Mouse (Mus musculus): ENCODE results near the gene 9330159F19Rik. TPM values are rescaled to one million over a fixed set of nuclear protein-coding genes. Genes with fewer than 3 reads are reported as not detected.

9330159F19Rik gene
- total RNA-seq (2021) = 10 to 100 TPM; 49.3 to 52.6 TPM
- long read RNA-seq, experiment 1, full-length matches to known transcripts = 3 of 14 reads
- long read RNA-seq, experiment 1, partial matches to known transcripts = 2 of 14 reads
- long read RNA-seq, experiment 1, other reads (novel, unspliced or antisense) = 9 of 14 reads
- long read RNA-seq, experiment 2, full-length matches to known transcripts = 10 of 19 reads
- long read RNA-seq, experiment 2, partial matches to known transcripts = 4 of 19 reads
- long read RNA-seq, experiment 2, other reads (novel, unspliced or antisense) = 5 of 19 reads

- DNase-seq = peak; percentile 29 to 30
- intact Hi-C loops (cut with DNase I) = no loop called here
Observed at GRCm38 (mm10) chr10:29211453-29211852, at the start of gene 9330159F19Rik. Gene 9330159F19Rik, plus strand, starts transcription at chr10:29211606.

GRCm38 (mm10) chr10:29161664-29162063 is 49.7 kb upstream of the 9330159F19Rik start:
- intact Hi-C loops (cut with DNase I) = no loop called here
- no peak for DNase-seq

- no peak for DNase-seq
- intact Hi-C loops (cut with DNase I) = no loop called here
Observed at GRCm38 (mm10) chr10:29173778-29174177, 37.6 kb upstream of the 9330159F19Rik start.

- intact Hi-C loops (cut with DNase I) = no loop called here
- DNase-seq = no peak
Observed at GRCm38 (mm10) chr10:29175656-29176055, 35.8 kb upstream of the 9330159F19Rik start.

- intact Hi-C loops (cut with DNase I) = no loop called here
- no peak for DNase-seq
Observed at GRCm38 (mm10) chr10:29176881-29177280, 34.5 kb upstream of the 9330159F19Rik start.

- no peak for DNase-seq
- intact Hi-C loops (cut with DNase I) = no loop called here
Observed at GRCm38 (mm10) chr10:29178003-29178402, 33.4 kb upstream of the 9330159F19Rik start.

- no peak for DNase-seq
- intact Hi-C loops (cut with DNase I) = no loop called here
Observed at GRCm38 (mm10) chr10:29180210-29180609, 31.2 kb upstream of the 9330159F19Rik start.

- intact Hi-C loops (cut with DNase I) = no loop called here
- DNase-seq = no peak
Observed at GRCm38 (mm10) chr10:29181046-29181445, 30.4 kb upstream of the 9330159F19Rik start.

- DNase-seq = no peak
Observed at GRCm38 (mm10) chr10:29193769-29194168, 17.6 kb upstream of the 9330159F19Rik start.

GRCm38 (mm10) chr10:29196811-29197210 is 14.6 kb upstream of the 9330159F19Rik start:
- intact Hi-C loops (cut with DNase I) = no loop called here

More at GRCm38 (mm10) chr10:29193769-29194168, 17.6 kb upstream of the 9330159F19Rik start:
- intact Hi-C loops (cut with DNase I) = no loop called here

GRCm38 (mm10) chr10:29198642-29199041 is 12.8 kb upstream of the 9330159F19Rik start, which contains the start of gene Gm49353:
Gene Gm49353, plus strand, starts transcription at chr10:29198954.
- no peak for DNase-seq
- intact Hi-C loops (cut with DNase I) = no loop called here

More at GRCm38 (mm10) chr10:29196811-29197210, 14.6 kb upstream of the 9330159F19Rik start:
- no peak for DNase-seq

GRCm38 (mm10) chr10:29199835-29200234 is 11.6 kb upstream of the 9330159F19Rik start:
- intact Hi-C loops (cut with DNase I) = loop anchor here (5.0 kb wide), 1 partner anchor 93 kb away; no protein-coding TSS in a partner anchor
- no peak for DNase-seq

GRCm38 (mm10) chr10:29200609-29201008 is 10.8 kb upstream of the 9330159F19Rik start:
- intact Hi-C loops (cut with DNase I) = loop anchor here (5.0 kb wide), 1 partner anchor 93 kb away; no protein-coding TSS in a partner anchor
- DNase-seq = no peak

GRCm38 (mm10) chr10:29206730-29207129 is 4.7 kb upstream of the 9330159F19Rik start:
- DNase-seq = no peak
- intact Hi-C loops (cut with DNase I) = no loop called here

GRCm38 (mm10) chr10:29208735-29209134 is 2.7 kb upstream of the 9330159F19Rik start:
- intact Hi-C loops (cut with DNase I) = no loop called here
- no peak for DNase-seq

- no peak for DNase-seq
- intact Hi-C loops (cut with DNase I) = no loop called here
Observed at GRCm38 (mm10) chr10:29213534-29214100, 2.2 kb downstream of the 9330159F19Rik start.

GRCm38 (mm10) chr10:29216957-29217356 is 5.6 kb downstream of the 9330159F19Rik start:
- no peak for DNase-seq
- intact Hi-C loops (cut with DNase I) = no loop called here

- intact Hi-C loops (cut with DNase I) = no loop called here
- no peak for DNase-seq
Observed at GRCm38 (mm10) chr10:29217451-29217850, 6.0 kb downstream of the 9330159F19Rik start.

GRCm38 (mm10) chr10:29225329-29225728 is 13.9 kb downstream of the 9330159F19Rik start:
- no peak for DNase-seq
- intact Hi-C loops (cut with DNase I) = no loop called here

- intact Hi-C loops (cut with DNase I) = no loop called here
- no peak for DNase-seq
Observed at GRCm38 (mm10) chr10:29231208-29231607, 19.8 kb downstream of the 9330159F19Rik start.

Measured in gastrocnemius, postnatal 36 days (tissue).